Mouse (Mus musculus) olfactory bulb, adult 2 months (tissue): ENCODE measurements around the gene Igfbp4.

ENCODE experiments used
- CTCF ChIP-seq: fragments of 200-500 bp; IDR thresholded peaks from 2 replicates; pipeline ENCODE4 v1.5.1; 2012; ENCODE audit warnings: low read depth, mild to moderate bottlenecking, low read length, moderate library complexity; ENCODE audit not compliant: insufficient read depth
- POLR2A ChIP-seq: fragments of 200-500 bp; IDR thresholded peaks from 2 replicates; pipeline ENCODE4 v1.6.1; 2012; ENCODE audit warnings: mild to moderate bottlenecking, low read depth, low read length, moderate library complexity; ENCODE audit not compliant: insufficient read depth

DNA sequence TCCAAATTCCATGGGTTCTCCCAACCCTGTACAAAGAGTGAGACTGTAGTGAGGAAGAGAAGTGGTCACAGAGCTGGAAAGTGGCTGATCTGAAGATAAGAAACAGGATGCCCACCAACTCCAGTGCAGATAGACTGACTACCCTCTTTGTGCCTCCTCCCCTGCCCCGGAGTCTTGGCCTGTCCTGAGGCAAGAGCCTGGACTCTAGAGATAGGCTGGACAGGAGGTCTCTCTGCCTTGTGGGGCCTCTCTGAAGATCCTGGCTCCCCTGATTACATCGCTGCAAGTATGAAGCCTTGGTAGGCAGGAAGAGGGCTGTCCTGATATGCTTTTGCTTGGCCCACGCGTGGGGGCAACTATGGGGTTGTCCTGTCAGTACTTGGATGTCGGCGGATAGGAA, 4.8 kb upstream of the Igfbp4 start:
- TF ChIP-seq CTCF (no peak), POLR2A (no peak)
